Mouse (Mus musculus) CD4-positive, CD25-positive, alpha-beta regulatory T cell (primary cell): ENCODE measurements around the gene Stk11. TPM values are rescaled to one million over a fixed set of nuclear protein-coding genes. Genes with fewer than 3 reads are reported as not detected.

ENCODE experiments used
- polyA plus RNA-seq: library from polyadenylated mRNA; unstranded; fragments of 100-300 nt; shearing (Covaris generic); gene quantifications from one replicate; pipeline ENCODE4 v1.2.1, GENCODE M21; 2017

The Stk11 gene
- polyA plus RNA-seq = 47.2 TPM

GRCm38 (mm10) chr10:80115290-80115943 is at the start of gene Stk11:
TSS of gene Stk11 (plus strand) at chr10:80115803.

GRCm38 (mm10) chr10:80105460-80105859 is 10.1 kb upstream of the Stk11 start, which contains the start of gene Sbno2:
TSS of gene Sbno2 (minus strand) at chr10:80105571.

GRCm38 (mm10) chr10:80138553-80139438 is 23.2 kb downstream of the Stk11 start, which contains the start of gene Atp5d:
TSS of gene Atp5d (plus strand) at chr10:80138632.

GRCm38 (mm10) chr10:80140666-80141035 is 25.0 kb downstream of the Stk11 start, which contains the start of gene Cbarp:
TSS of gene Cbarp (minus strand) at chr10:80140835.

GRCm38 (mm10) chr10:80147719-80148601 is 32.4 kb downstream of the Stk11 start, which contains the start of gene Midn:
TSS of gene Midn (plus strand) at chr10:80148272.

GRCm38 (mm10) chr10:80165392-80166128 is 50.0 kb downstream of the Stk11 start, which contains the start of gene Cirbp:
TSS of gene Cirbp (plus strand) at chr10:80165985.

GRCm38 (mm10) chr10:80172527-80173292 is 57.1 kb downstream of the Stk11 start, which contains the start of gene 1600002K03Rik:
TSS of gene 1600002K03Rik (plus strand) at chr10:80172944.

GRCm38 (mm10) chr10:80179068-80180051 is 63.8 kb downstream of the Stk11 start, which contains the start of gene Efna2:
TSS of gene Efna2 (plus strand) at chr10:80179482.

Other genes with a start within 250 kb of the Stk11 start
- not detected for gene Prtn3, start 241.3 kb upstream of the Stk11 start, polyA plus RNA-seq
- gene Plppr3, start 241.2 kb upstream of the Stk11 start, polyA plus RNA-seq = 4.5 TPM
- not detected for gene Elane, start 229.6 kb upstream of the Stk11 start, polyA plus RNA-seq
- gene Cfd, start 224.9 kb upstream of the Stk11 start, polyA plus RNA-seq = not detected
- gene Med16, start 206.9 kb upstream of the Stk11 start, polyA plus RNA-seq = 40.9 TPM
- gene Gm26602, start 204.9 kb upstream of the Stk11 start, polyA plus RNA-seq = 23.3 TPM
- gene Kiss1r, start 198.8 kb upstream of the Stk11 start, polyA plus RNA-seq = 0.50 TPM
- 193 TPM for gene R3hdm4, start 194.6 kb upstream of the Stk11 start, polyA plus RNA-seq
- 9.6 TPM for gene Arid3a, start 188.8 kb upstream of the Stk11 start, polyA plus RNA-seq
- gene Wdr18, start 155.7 kb upstream of the Stk11 start, polyA plus RNA-seq = 73.4 TPM
- not detected for gene Grin3b, start 145.1 kb upstream of the Stk11 start, polyA plus RNA-seq
- 32.9 TPM for gene Tmem259, start 131.5 kb upstream of the Stk11 start, polyA plus RNA-seq
- 937 TPM for gene Cnn2, start 127.2 kb upstream of the Stk11 start, polyA plus RNA-seq
- gene Abca7, start 119.3 kb upstream of the Stk11 start, polyA plus RNA-seq = 60.9 TPM
- 916 TPM for gene Arhgap45, start 99.2 kb upstream of the Stk11 start, polyA plus RNA-seq
- 195 TPM for gene Polr2e, start 76.0 kb upstream of the Stk11 start, polyA plus RNA-seq
- 441 TPM for gene Gpx4, start 68.6 kb upstream of the Stk11 start, polyA plus RNA-seq
- gene Sbno2, start 10.2 kb upstream of the Stk11 start, polyA plus RNA-seq = 59.4 TPM
- gene Atp5d, start 22.8 kb downstream of the Stk11 start, polyA plus RNA-seq = 400 TPM
- gene Cbarp, start 25.0 kb downstream of the Stk11 start, polyA plus RNA-seq = 3.4 TPM
- gene Midn, start 32.5 kb downstream of the Stk11 start, polyA plus RNA-seq = 5.6 TPM
- 228 TPM for gene Cirbp, start 50.2 kb downstream of the Stk11 start, polyA plus RNA-seq
- 21.5 TPM for gene 1600002K03Rik, start 57.1 kb downstream of the Stk11 start, polyA plus RNA-seq
- 0.17 TPM for gene Efna2, start 63.7 kb downstream of the Stk11 start, polyA plus RNA-seq
- gene Mum1, start 110.6 kb downstream of the Stk11 start, polyA plus RNA-seq = 119 TPM
- 273 TPM for gene Ndufs7, start 133.3 kb downstream of the Stk11 start, polyA plus RNA-seq
- gene Gamt, start 145.2 kb downstream of the Stk11 start, polyA plus RNA-seq = 0.67 TPM
- 94.1 TPM for gene Dazap1, start 145.7 kb downstream of the Stk11 start, polyA plus RNA-seq
- gene Rps15, start 176.7 kb downstream of the Stk11 start, polyA plus RNA-seq = 790 TPM
- gene Apc2, start 180.2 kb downstream of the Stk11 start, polyA plus RNA-seq = 0.24 TPM
- 82.5 TPM for gene 2310011J03Rik, start 204.7 kb downstream of the Stk11 start, polyA plus RNA-seq
- 28.8 TPM for gene Pcsk4, start 213.7 kb downstream of the Stk11 start, polyA plus RNA-seq
- 0.41 TPM for gene Reep6, start 214.2 kb downstream of the Stk11 start, polyA plus RNA-seq
- gene Adamtsl5, start 232.6 kb downstream of the Stk11 start, polyA plus RNA-seq = not detected
- not detected for gene Plk5, start 240.7 kb downstream of the Stk11 start, polyA plus RNA-seq